Mouse (Mus musculus) forebrain, embryonic 14.5 days (tissue): ENCODE results near the gene Duxf3. TPM values are rescaled to one million over a fixed set of nuclear protein-coding genes. Genes with fewer than 3 reads are reported as not detected.

Source experiments
- polyA plus RNA-seq: library from polyadenylated mRNA; unstranded; fragments of >200 nt; fragmentation: Nextera tagmentation; extraction: Ambion mirVana; gene quantifications from 2 replicates; pipeline ENCODE4 v1.2.1, GENCODE M21; 2014

The Duxf3 gene
- polyA plus RNA-seq, 1 experiment from 2014 or later = not detected

Other genes starting within 250 kb of the Duxf3 start
- not detected in 2 replicates for gene AW822073, start 7.7 kb downstream of the Duxf3 start, polyA plus RNA-seq
- gene Gm4981, start 4.0 kb upstream of the Duxf3 start, polyA plus RNA-seq = not detected in 2 replicates
- gene Gcc2, start 22.8 kb upstream of the Duxf3 start, polyA plus RNA-seq = 56.8 and 58.8 TPM in 2 replicates
- 66.8 and 68.1 TPM in 2 replicates for gene Lims1, start 90.8 kb upstream of the Duxf3 start, polyA plus RNA-seq
- gene Ranbp2, start 214.2 kb upstream of the Duxf3 start, polyA plus RNA-seq = 24.2 and 33.4 TPM in 2 replicates